Mouse (Mus musculus) embryonic facial prominence, embryonic 14.5 days (tissue): ENCODE measurements around the gene Mroh7. TPM values are rescaled to one million over a fixed set of nuclear protein-coding genes. Genes with fewer than 3 reads are reported as not detected.
"Not testable (repeated sequence)": the region's sequence is repeated elsewhere in the genome, so short reads cannot be mapped to it uniquely, and the experiment has no call there.

Experiments used
- ATAC-seq: fragments of 200-750 bp; cut with Nextera tagmentation; 2 replicates; pipeline ENCODE4 v1.8.0; 2017; ENCODE audit warnings: low read depth, moderate number of reproducible peaks, moderate TSS enrichment
- DNase-seq: peaks from one replicate; pipeline ENCODE4 v3.0.0-alpha.2; 2015; ENCODE audit warnings: low spot score
- H3K27ac ChIP-seq: fragments of 300-500 bp; sonication (generic); replicated peaks from 2 replicates; pipeline ENCODE4 v1.5.1; 2014; ENCODE audit warnings: low read depth, mild to moderate bottlenecking, low read length, moderate library complexity
- H3K27me3 ChIP-seq: fragments of 300-500 bp; sonication (generic); replicated peaks from 2 replicates; pipeline ENCODE4 v1.6.1; 2014; ENCODE audit warnings: low read length; ENCODE audit not compliant: control insufficient read depth, insufficient read depth
- H3K36me3 ChIP-seq: fragments of 300-500 bp; sonication (generic); 2 replicates; pipeline ENCODE4 v1.6.1; 2014; ENCODE audit warnings: low read length, mixed read lengths; ENCODE audit not compliant: control insufficient read depth, insufficient read depth
- H3K4me1 ChIP-seq: fragments of 300-500 bp; sonication (generic); 2 replicates; pipeline ENCODE4 v1.6.1; 2014; ENCODE audit warnings: antibody characterized with exemption, low read length; ENCODE audit not compliant: control insufficient read depth, insufficient read depth
- H3K4me2 ChIP-seq: fragments of 300-500 bp; sonication (generic); 2 replicates; pipeline ENCODE4 v1.6.1; 2014; ENCODE audit warnings: low read depth, mild to moderate bottlenecking, low read length, moderate library complexity, mixed read lengths
- H3K4me3 ChIP-seq: fragments of 300-500 bp; sonication (generic); 2 replicates; pipeline ENCODE4 v1.5.1; 2014; ENCODE audit warnings: low read depth, mild to moderate bottlenecking, low read length
- H3K9ac ChIP-seq: fragments of 300-500 bp; sonication (generic); 2 replicates; pipeline ENCODE4 v1.6.1; 2014; ENCODE audit warnings: low read depth, mild to moderate bottlenecking, low read length, moderate library complexity, mixed read lengths
- H3K9me3 ChIP-seq: fragments of 300-500 bp; sonication (generic); 2 replicates; pipeline ENCODE4 v1.6.1; 2016; ENCODE audit warnings: low read length; ENCODE audit not compliant: control insufficient read depth
- WGBS: fragments of 180-500 bp; shearing (Covaris S2); extraction: QIAGEN DNeasy Blood & Tissue Kit; methylation state at CpG from one replicate; pipeline ENCODE4 v1.1.7; 2014; 5-methylcytosine and 5-hydroxymethylcytosine counted together
- polyA plus RNA-seq: library from polyadenylated mRNA; unstranded; fragments of >200 nt; fragmentation: Nextera tagmentation; extraction: Ambion mirVana; gene quantifications from 2 replicates; pipeline ENCODE4 v1.2.1, GENCODE M21; 2014

Gene Mroh7
- polyA plus RNA-seq, 1 experiment from 2014 or later: 0.24 TPM

- Histone ChIP-seq H3K9me3 (no peaks in the 10 kb centered on the region), H3K36me3 (no peaks in the 10 kb centered on the region), H3K4me1 (peaks cover 3% of the 10 kb centered on the region; the same call in 1 of the 2 replicates), H3K4me2 (peak overlapping the region; percentile 45), H3K27ac (no peak overlapping the region), H3K27me3 (no peaks in the 10 kb centered on the region), H3K4me3 (peak overlapping the region; percentile 5; the same call in 1 of the 2 replicates), H3K9ac (0 out of 2 replicates have a peak overlapping the region, but pooled peaks have one; percentile 35)
- WGBS: 9% methylated on average over 7 of the region's 7 CpGs
- DNase-seq (peak; percentile 80), ATAC-seq (peak; percentile 89)
Observed at GRCm38 (mm10) chr4:106749699-106750098, 19.0 kb upstream of the Mroh7 start.

GRCm38 (mm10) chr4:106747001-106747580 is 16.4 kb upstream of the Mroh7 start:
- WGBS: 92% methylated on average over 1 of the region's 1 CpGs
- no peak overlapping the region for H3K4me2 ChIP-seq

GRCm38 (mm10) chr4:106745862-106746261 is 15.1 kb upstream of the Mroh7 start:
- DNase-seq: no peak
- H3K4me2 ChIP-seq: no peak overlapping the region
- H3K27ac ChIP-seq: no peak overlapping the region
- H3K27me3 ChIP-seq: no peaks in the 10 kb centered on the region
- no peaks in the 10 kb centered on the region for H3K36me3 ChIP-seq
- 70% methylated on average over 7 of the region's 7 CpGs for WGBS
- no peak overlapping the region for H3K4me3 ChIP-seq
- peaks cover 3% of the 10 kb centered on the region; the same call in 1 of the 2 replicates for H3K4me1 ChIP-seq
- no peak overlapping the region for H3K9ac ChIP-seq
- no peak for ATAC-seq
- H3K9me3 ChIP-seq: no peaks in the 10 kb centered on the region

More at GRCm38 (mm10) chr4:106747001-106747580, 16.4 kb upstream of the Mroh7 start:
- Histone ChIP-seq H3K27me3 (no peaks in the 10 kb centered on the region), H3K9ac (no peak overlapping the region), H3K36me3 (no peaks in the 10 kb centered on the region), H3K9me3 (no peaks in the 10 kb centered on the region), H3K4me1 (peaks cover 3% of the 10 kb centered on the region; the same call in 1 of the 2 replicates), H3K27ac (no peak overlapping the region), H3K4me3 (no peak overlapping the region)
- DNase-seq (peak; percentile 26), ATAC-seq (peak; percentile 44; the same call in 1 of the 2 replicates)

- no peaks in the 10 kb centered on the region for H3K27me3 ChIP-seq
- no peak overlapping the region for H3K9ac ChIP-seq
- ATAC-seq (no peak), DNase-seq (no peak)
- H3K4me3 ChIP-seq: no peak overlapping the region
- H3K36me3 ChIP-seq: no peaks in the 10 kb centered on the region
- 67% methylated on average over 3 of the region's 3 CpGs for WGBS
- no peak overlapping the region for H3K4me2 ChIP-seq
- H3K4me1 ChIP-seq: no peaks in the 10 kb centered on the region
- H3K9me3 ChIP-seq: no peaks in the 10 kb centered on the region
- no peak overlapping the region for H3K27ac ChIP-seq
Observed at GRCm38 (mm10) chr4:106737904-106738303, 7.2 kb upstream of the Mroh7 start.

GRCm38 (mm10) chr4:106736884-106737283 is 6.2 kb upstream of the Mroh7 start:
- H3K27ac ChIP-seq, H3K36me3 ChIP-seq, H3K4me1 ChIP-seq, H3K9me3 ChIP-seq, H3K4me2 ChIP-seq, H3K27me3 ChIP-seq, H3K4me3 ChIP-seq, ATAC-seq, DNase-seq, H3K9ac ChIP-seq: not testable (repeated sequence)
- 48% methylated on average over 1 of the region's 1 CpGs for WGBS

GRCm38 (mm10) chr4:106733636-106734035 is 2.9 kb upstream of the Mroh7 start, which contains the start of gene Fam151a:
Gene Fam151a (plus strand): TSS chr4:106733889.
- 40% methylated on average over 4 of the region's 4 CpGs for WGBS
- Histone ChIP-seq H3K27me3 (no peaks in the 10 kb centered on the region), H3K4me2 (no peak within 1 kb of the TSS), H3K9ac (no peak within 1 kb of the TSS), H3K4me3 (no peak within 1 kb of the TSS), H3K4me1 (no peaks in the 10 kb centered on the region), H3K36me3 (no peaks in the 10 kb centered on the region), H3K27ac (no peak within 1 kb of the TSS), H3K9me3 (no peaks in the 10 kb centered on the region)
- DNase-seq (peak; percentile 5), ATAC-seq (no peak)

GRCm38 (mm10) chr4:106720631-106721030 is 10.1 kb downstream of the Mroh7 start:
- H3K36me3 ChIP-seq: no peaks in the 10 kb centered on the region
- H3K4me1 ChIP-seq: no peaks in the 10 kb centered on the region
- H3K4me2 ChIP-seq: no peak overlapping the region
- no peak for DNase-seq
- no peak overlapping the region for H3K9ac ChIP-seq
- ATAC-seq: no peak
- WGBS: 93% methylated on average over 4 of the region's 4 CpGs
- H3K27ac ChIP-seq: no peak overlapping the region
- H3K27me3 ChIP-seq: no peaks in the 10 kb centered on the region
- no peaks in the 10 kb centered on the region for H3K9me3 ChIP-seq
- no peak overlapping the region for H3K4me3 ChIP-seq

GRCm38 (mm10) chr4:106713622-106714021 is 17.1 kb downstream of the Mroh7 start:
- H3K4me1 ChIP-seq: no peaks in the 10 kb centered on the region
- no peak overlapping the region for H3K9ac ChIP-seq
- H3K27ac ChIP-seq: no peak overlapping the region
- no peak overlapping the region for H3K4me3 ChIP-seq
- H3K36me3 ChIP-seq: no peaks in the 10 kb centered on the region
- no peak for ATAC-seq
- DNase-seq: no peak
- no peak overlapping the region for H3K4me2 ChIP-seq
- WGBS: 86% methylated on average over 6 of the region's 6 CpGs
- no peaks in the 10 kb centered on the region for H3K9me3 ChIP-seq
- no peaks in the 10 kb centered on the region for H3K27me3 ChIP-seq

- Histone ChIP-seq H3K27me3 (no peaks in the 10 kb centered on the region), H3K9me3 (no peaks in the 10 kb centered on the region), H3K27ac (no peak overlapping the region), H3K9ac (no peak overlapping the region), H3K4me3 (0 out of 2 replicates have a peak overlapping the region, but pooled peaks have one; percentile 2), H3K36me3 (no peaks in the 10 kb centered on the region), H3K4me2 (peak overlapping the region; percentile 40), H3K4me1 (0 out of 2 replicates have a peak, but pooled peaks cover 5% of the 10 kb centered on the region)
- ATAC-seq (peak; percentile 67; the same call in 1 of the 2 replicates), DNase-seq (peak; percentile 71)
- 3% methylated on average over 8 of the region's 8 CpGs for WGBS
Observed at GRCm38 (mm10) chr4:106708408-106708807, 22.3 kb downstream of the Mroh7 start.
